Mouse (Mus musculus) kidney, adult 2 months (tissue): Measurements from ENCODE around the gene Igf2. TPM values are rescaled to one million over a fixed set of nuclear protein-coding genes. Genes with fewer than 3 reads are reported as not detected.
A peak's percentile ranks its signal among the peaks of the same experiment; 100 is the strongest.

ENCODE experiments used
- DNase-seq: peaks from one replicate; pipeline ENCODE4 v3.0.0; 2021
- H3K27ac ChIP-seq: fragments of 200-500 bp; 2 replicates; pipeline ENCODE4 v1.5.1; 2012; ENCODE audit warnings: low read depth, low read length, control low read depth, inconsistent platforms; ENCODE audit not compliant: insufficient read depth
- H3K27me3 ChIP-seq: fragments of 200-500 bp; replicated peaks from 2 replicates; pipeline ENCODE4 v1.6.1; 2012; ENCODE audit warnings: mild to moderate bottlenecking, moderate library complexity, low read length, inconsistent platforms; ENCODE audit not compliant: control insufficient read depth, insufficient read depth
- H3K36me3 ChIP-seq: fragments of 200-500 bp; 2 replicates; pipeline ENCODE4 v1.6.1; 2012; ENCODE audit warnings: mild to moderate bottlenecking, moderate library complexity, low read length, inconsistent platforms; ENCODE audit not compliant: control insufficient read depth, insufficient read depth
- H3K4me1 ChIP-seq: fragments of 200-500 bp; 2 replicates; pipeline ENCODE4 v1.6.1; 2011; ENCODE audit warnings: low read length; ENCODE audit not compliant: control insufficient read depth, insufficient read depth
- H3K4me3 ChIP-seq: fragments of 200-500 bp; 2 replicates; pipeline ENCODE4 v1.5.1; 2011; ENCODE audit warnings: mild to moderate bottlenecking, low read depth, low read length, control low read depth; ENCODE audit not compliant: insufficient read depth
- CTCF ChIP-seq: fragments of 200-500 bp; conservative IDR thresholded peaks from 2 replicates; pipeline ENCODE4 v1.5.1; 2011; ENCODE audit warnings: low read depth, mild to moderate bottlenecking, control low read depth, low read length, moderate library complexity, mixed read lengths; ENCODE audit not compliant: insufficient read depth, insufficient read length
- POLR2A ChIP-seq: fragments of 200-500 bp; IDR thresholded peaks from one replicate; pipeline ENCODE4 v1.6.1; 2011; ENCODE audit warnings: low read depth, low read length, control low read depth
- WGBS: fragments of 180-500 bp; shearing (Covaris S2); methylation state at CpG from one replicate; pipeline ENCODE4 v1.1.7; 2018; 5-methylcytosine and 5-hydroxymethylcytosine counted together
- polyA plus RNA-seq: library from polyadenylated mRNA; depleted of rRNA; stranded (reverse); fragments of >200 nt; gene quantifications from 2 replicates; pipeline ENCODE4 v1.2.3, GENCODE M21; 2012

Igf2 gene
- polyA plus RNA-seq, 1 experiment, result 26.9 TPM

DNA sequence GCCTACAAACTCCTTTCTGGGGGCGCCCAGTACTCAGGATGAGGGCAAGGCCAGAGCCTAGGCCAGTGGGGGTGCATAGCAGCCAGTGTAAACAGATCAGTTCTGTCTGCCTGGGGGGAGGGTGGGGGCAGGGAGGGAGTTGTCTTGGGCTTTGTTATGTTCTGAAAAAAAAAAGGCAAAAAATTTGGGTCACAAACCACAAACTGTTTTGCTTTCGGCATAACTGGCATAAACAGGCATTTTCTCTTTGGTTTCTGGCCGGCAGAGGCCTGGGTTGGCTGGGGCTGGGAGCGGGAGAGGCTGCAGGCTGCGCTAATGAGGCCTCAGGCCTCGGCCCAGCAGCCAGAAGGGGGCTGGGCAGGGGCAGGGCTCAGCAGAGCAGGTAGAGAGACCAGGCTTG lies 19.9 kb downstream of the Igf2 start:
- Histone ChIP-seq H3K4me3 (no peak overlapping the region), H3K4me1 (no peaks in the 10 kb centered on the region), H3K36me3 (no peaks in the 10 kb centered on the region), H3K27me3 (no peaks in the 10 kb centered on the region), H3K27ac (no peak overlapping the region)
- TF ChIP-seq CTCF (no peak), POLR2A (no peak)
- 69% methylated on average over 6 of the region's 6 CpGs for WGBS
- DNase-seq, result no peak

DNA sequence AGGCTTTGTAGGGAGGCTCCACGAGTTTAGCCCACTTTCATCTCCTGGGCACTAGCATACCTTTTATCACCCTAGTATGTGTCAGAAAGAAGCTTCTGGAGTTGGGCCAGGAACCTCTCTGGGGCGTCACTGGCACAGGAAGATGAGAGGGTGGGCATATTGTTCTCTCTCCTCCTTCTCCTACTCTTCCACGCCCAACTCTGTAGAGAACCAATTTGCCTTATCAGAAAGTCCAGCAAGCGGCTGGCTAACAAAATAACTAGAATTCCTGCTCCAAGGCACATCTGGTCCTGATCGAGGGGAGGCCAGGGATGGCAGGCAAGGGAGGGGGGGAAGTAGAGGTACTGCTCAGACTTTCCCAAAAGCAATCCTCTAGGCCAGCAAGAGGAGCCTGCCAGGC lies 21.6 kb downstream of the Igf2 start:
- DNase-seq, result no peak
- Histone ChIP-seq H3K4me3 (no peak overlapping the region), H3K4me1 (no peaks in the 10 kb centered on the region), H3K27ac (no peak overlapping the region), H3K36me3 (no peaks in the 10 kb centered on the region), H3K27me3 (no peaks in the 10 kb centered on the region)
- WGBS, result 55% methylated on average over 5 of the region's 5 CpGs
- no peak for TF ChIP-seq POLR2A
- TF ChIP-seq CTCF, result no peak

DNA sequence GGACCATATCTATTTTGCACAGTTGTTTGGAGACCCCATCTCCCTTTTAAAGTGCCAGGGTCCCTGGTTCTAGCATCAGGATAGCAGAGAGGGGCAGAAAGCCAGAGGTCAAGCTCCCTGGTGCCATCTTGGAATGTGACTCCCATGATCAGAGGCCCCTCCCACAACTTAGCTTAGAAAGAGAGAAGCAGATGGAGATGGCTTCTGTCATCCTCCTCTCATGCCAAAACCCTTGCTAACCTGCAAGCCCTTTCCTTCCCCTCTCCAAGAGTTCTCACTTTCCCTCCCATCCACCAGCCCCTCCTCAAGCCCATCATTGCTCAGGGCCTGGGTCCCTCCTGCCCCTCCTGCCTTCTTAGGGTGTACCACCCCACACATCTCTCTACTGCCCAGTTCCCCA lies 30.4 kb downstream of the Igf2 start:
- Histone ChIP-seq H3K27me3 (no peaks in the 10 kb centered on the region), H3K4me3 (no peak overlapping the region), H3K4me1 (no peaks in the 10 kb centered on the region), H3K27ac (no peak overlapping the region), H3K36me3 (no peaks in the 10 kb centered on the region)
- DNase-seq, result no peak
- TF ChIP-seq CTCF (no peak), POLR2A (no peak)

DNA sequence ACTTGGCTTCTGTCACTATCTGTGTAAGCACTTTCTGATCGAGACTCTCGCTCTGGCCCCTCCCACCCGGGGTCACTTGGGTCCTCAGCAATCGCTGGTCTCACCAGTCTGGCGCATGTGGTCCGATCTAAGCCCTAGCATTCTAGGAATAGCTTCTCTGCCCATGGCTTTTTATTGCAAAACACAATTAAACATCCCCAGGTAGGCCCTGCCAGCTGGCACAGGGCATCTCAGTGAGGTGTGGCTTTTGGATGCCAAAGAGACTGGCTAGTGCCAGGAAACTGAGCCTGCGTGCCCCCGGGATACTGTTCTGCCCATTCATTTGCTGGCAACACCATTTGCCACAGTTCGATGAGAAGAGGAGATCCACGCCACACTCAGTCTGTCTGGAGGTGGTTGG lies 35.9 kb downstream of the Igf2 start:
- 69% methylated on average over 10 of the region's 10 CpGs for WGBS
- Histone ChIP-seq H3K4me3 (no peak overlapping the region), H3K27me3 (no peaks in the 10 kb centered on the region), H3K27ac (no peak overlapping the region), H3K4me1 (no peaks in the 10 kb centered on the region), H3K36me3 (no peaks in the 10 kb centered on the region)
- no peak for TF ChIP-seq CTCF
- no peak for TF ChIP-seq POLR2A
- DNase-seq, result peak; percentile 6

DNA sequence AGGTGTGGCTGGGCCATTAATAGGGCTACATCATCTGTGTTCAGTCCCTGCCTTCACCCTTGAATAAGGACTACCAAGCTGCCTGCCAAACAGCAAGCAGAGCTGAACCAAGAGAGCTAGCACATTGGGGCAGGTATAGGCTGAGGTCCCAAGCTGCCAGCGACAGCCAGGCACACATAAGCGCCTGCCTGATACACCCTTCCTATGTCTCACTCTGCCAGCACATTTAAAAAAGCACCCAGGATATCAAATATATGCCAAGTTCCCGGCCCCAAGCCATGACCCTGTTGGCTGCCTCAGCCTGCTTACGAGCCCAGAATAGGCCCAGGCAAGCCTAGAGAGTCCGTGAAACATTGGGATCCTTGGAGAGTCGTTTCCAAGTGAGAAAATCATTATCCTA lies 36.8 kb downstream of the Igf2 start:
- no peak for TF ChIP-seq POLR2A
- no peak for TF ChIP-seq CTCF
- no peak overlapping the region for H3K4me3 ChIP-seq
- DNase-seq, result no peak
- WGBS, result 85% methylated on average over 6 of the region's 6 CpGs
- no peaks in the 10 kb centered on the region for H3K36me3 ChIP-seq
- H3K4me1 ChIP-seq, result no peaks in the 10 kb centered on the region
- no peak overlapping the region for H3K27ac ChIP-seq
- no peaks in the 10 kb centered on the region for H3K27me3 ChIP-seq

DNA sequence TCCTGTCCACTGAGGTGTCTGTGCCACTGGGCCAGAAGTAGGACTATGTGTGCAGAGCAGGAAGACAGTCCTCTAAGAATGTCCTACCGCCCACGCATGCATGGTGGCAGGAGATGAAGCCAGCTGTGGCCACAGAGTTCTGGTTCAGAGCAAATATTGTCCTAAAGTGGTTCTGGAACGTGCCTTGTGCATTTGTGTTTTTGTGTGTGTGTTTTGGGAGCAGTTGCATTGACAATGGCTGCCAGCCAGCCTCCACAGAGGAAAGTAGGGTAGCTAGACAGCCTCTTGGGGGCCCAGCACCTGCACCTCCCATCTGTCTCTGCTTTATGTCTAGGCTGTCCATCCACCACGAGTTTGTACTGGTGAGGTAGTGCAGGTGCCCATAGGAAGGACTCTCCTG lies 44.4 kb downstream of the Igf2 start:
- Histone ChIP-seq H3K27ac (no peak overlapping the region), H3K27me3 (no peaks in the 10 kb centered on the region), H3K4me1 (no peaks in the 10 kb centered on the region), H3K36me3 (no peaks in the 10 kb centered on the region), H3K4me3 (no peak overlapping the region)
- TF ChIP-seq POLR2A, result no peak
- 73% methylated on average over 4 of the region's 4 CpGs for WGBS
- DNase-seq, result no peak

DNA sequence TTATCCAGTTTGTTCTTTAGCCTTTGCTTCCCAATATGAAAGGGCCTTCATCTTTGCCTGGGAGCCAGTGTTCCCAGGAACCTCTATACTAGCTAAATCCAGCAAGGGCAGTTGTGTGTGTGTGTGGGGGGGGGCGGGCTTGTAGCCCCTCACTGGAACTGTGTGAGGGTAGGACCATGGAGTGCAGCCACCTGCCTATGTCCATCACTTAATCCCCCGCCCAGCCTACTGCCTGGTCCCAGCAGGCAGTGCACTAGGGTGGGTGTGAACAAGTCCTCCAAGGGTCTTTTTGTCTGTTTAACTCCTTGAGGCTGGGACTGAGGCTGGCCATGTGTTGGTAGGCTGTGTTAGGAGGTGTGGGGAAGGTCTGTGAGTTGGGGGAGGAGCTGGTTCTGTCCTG lies 53.5 kb downstream of the Igf2 start:
- DNase-seq, result no peak
- H3K27ac ChIP-seq, result no peak overlapping the region
- no peaks in the 10 kb centered on the region for H3K4me1 ChIP-seq
- H3K4me3 ChIP-seq, result no peak overlapping the region
- no peaks in the 10 kb centered on the region; the same call in 1 of the 2 replicates for H3K27me3 ChIP-seq
- WGBS, result 66% methylated on average over 2 of the region's 2 CpGs
- H3K36me3 ChIP-seq, result no peaks in the 10 kb centered on the region
- no peak for TF ChIP-seq CTCF
- TF ChIP-seq POLR2A, result no peak
